Mouse (Mus musculus): ENCODE results near the gene Rimbp2.

DNA sequence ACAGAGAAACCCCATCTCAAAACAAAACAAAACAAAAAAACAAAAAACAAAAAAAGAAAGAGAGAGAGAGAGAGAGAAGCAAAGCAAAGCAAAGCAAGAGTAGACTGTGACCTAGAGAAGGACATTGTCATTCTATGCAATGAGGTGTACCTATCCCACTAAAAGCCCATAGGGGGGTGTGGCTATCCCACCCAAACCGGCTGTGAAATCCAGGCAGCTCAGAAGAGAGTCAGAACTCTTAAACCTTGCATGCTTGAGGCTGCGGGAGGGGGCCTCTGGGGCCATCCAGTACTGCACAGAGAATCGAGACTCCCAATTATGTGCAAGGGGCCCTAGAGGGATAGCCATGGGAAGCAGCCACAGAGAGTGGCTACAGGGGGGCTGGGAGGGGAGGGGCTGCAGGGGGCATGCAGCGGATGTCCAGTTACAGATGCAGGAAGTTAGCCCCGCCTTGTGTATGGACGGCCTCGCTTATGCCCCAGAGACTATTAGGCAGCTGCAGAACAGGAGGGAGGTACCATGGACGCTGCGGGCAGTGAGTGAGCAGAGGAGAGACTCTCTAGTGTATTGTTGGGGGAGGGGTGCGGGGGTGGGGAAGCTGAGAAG is 184.2 kb downstream of the Rimbp2 start:
- TF ChIP-seq CTCF (IDR thresholded peaks at IDR 0.05; ENCODE audit: low read depth) (no peak), EP300 (IDR thresholded peaks at IDR 0.05; ENCODE audit: low read depth) (no peak)

All from heart, postnatal 0 days (tissue).